Mouse (Mus musculus): ENCODE data around the gene Prr11.
"Not testable (repeated sequence)": the region's sequence is repeated elsewhere in the genome, so short reads cannot be mapped to it uniquely, and the experiment has no call there.

Prr11 gene

DNA sequence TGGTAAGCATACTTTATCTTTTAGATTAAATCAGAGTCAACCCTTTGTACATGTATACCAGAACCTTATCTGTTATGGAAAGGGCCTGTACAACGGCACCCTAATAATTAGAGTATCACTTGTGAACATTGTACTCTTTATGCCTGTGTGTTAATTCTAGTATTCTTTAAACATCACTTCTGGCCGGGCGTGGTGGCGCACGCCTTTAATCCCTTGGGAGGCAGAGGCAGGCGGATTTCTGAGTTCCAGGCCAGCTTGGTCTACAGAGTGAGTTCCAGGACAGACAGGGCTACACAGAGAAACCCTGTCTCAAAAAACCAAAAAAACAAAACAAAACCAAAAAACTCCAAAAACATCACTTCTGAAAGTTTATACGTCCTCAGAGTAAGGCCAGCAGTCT is 59.6 kb downstream of the Prr11 start:
- not testable (repeated sequence) for DNase-seq (ENCODE audit: low spot score in 2 of 2)

DNA sequence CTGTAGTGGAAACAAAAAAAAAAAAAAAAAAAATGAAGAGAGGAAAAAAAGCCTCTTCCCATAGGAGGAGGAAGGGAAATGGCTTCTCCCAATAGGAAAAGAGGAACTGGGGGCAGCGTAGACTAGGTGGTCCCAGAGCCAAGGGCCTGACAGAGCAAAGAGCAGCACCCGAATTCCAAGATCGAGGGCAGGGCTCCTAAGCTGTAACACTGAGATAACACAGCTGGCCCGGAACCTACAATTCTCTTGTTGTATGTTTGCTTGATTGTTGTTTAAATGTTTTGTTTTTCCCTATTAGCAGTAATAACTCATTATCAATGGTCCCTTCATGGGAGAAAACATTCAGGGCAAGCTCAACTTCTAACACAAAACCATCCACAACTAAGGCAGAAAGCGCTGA is 61.5 kb downstream of the Prr11 start:
- DNase-seq (ENCODE audit: low spot score in 2 of 2): no peak

DNA sequence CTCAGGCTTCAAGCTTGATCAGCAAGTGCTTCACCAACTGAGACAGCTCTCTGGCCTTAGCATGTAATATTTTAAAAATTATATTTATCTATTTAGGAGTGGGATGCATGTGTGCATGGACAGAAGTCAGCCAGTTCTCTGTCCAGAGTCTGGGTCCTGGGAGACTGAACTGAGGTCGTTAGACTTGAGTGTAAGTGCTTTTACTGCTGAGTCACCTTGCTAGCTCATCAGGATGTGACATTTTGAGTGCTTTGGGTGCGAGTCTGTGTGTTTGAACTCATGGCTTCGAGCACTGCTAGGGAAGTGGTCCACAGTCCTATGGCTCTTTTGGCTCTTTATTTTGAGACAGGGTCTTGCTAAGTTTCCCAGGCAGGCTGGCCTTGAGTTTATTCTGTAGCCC is 65.5 kb downstream of the Prr11 start:
- no peak for DNase-seq (ENCODE audit: low spot score in 2 of 2)

DNA sequence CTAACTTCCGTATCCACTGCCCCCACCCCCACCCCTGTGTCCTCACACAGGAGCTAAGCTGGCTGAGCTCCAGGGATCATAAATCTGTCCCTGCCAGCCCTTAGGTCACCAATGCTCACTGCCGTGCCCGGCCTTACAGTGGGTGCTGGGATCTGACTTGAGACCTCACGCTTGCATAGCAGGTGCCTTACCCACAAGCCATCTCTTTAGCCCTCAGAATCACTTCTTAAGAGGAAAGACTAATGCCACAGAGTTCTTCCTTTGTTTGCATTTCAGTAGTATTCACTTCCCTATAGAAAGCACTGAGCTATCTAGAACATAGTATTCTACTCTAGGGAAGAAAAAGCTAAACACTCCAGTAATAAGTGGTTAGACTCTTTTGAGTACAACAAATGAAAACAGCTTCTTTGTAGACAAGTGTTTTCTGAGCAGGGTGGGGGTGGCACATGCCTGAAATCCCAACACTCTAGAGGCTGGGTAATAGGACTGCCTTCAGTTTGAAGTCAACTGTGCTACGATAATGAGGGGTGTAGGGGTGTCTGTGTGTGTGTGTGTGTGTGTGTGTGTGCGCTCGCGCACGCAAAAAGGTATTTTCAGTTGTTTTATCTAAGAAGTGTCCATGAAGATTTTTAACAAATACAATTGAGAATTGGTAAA is 69.1 kb downstream of the Prr11 start:
- DNase-seq (ENCODE audit: low spot score in 2 of 2): no peak
